Mouse (Mus musculus): ENCODE results near the gene Kbtbd13.
A peak's percentile ranks its signal among the peaks of the same experiment; 100 is the strongest.

Gene Kbtbd13

GRCm38 (mm10) chr9:65391613-65391964, at the start of gene Kbtbd13:
TSS of gene Kbtbd13 (minus strand) at chr9:65391652.
- no peak for ATAC-seq (ENCODE audit: low TSS enrichment)

GRCm38 (mm10) chr9:65435671-65436301, 44.3 kb upstream of the Kbtbd13 start, which contains the start of gene Mtfmt:
TSS of gene Mtfmt (plus strand) at chr9:65435782.
- ATAC-seq (ENCODE audit: low TSS enrichment) = peak; percentile 96

GRCm38 (mm10) chr9:65435211-65435610, 43.8 kb upstream of the Kbtbd13 start:
- no peak for ATAC-seq (ENCODE audit: low TSS enrichment)

GRCm38 (mm10) chr9:65434140-65434539, 42.7 kb upstream of the Kbtbd13 start:
- ATAC-seq (ENCODE audit: low TSS enrichment) = no peak

GRCm38 (mm10) chr9:65432236-65432635, 40.8 kb upstream of the Kbtbd13 start:
- ATAC-seq (ENCODE audit: low TSS enrichment) = peak; percentile 77

GRCm38 (mm10) chr9:65430921-65431320, 39.5 kb upstream of the Kbtbd13 start:
- no peak for ATAC-seq (ENCODE audit: low TSS enrichment)

- ATAC-seq (ENCODE audit: low TSS enrichment) = no peak
Observed at GRCm38 (mm10) chr9:65430401-65430800, 38.9 kb upstream of the Kbtbd13 start.

- ATAC-seq (ENCODE audit: low TSS enrichment) = no peak
Observed at GRCm38 (mm10) chr9:65428003-65428402, 36.6 kb upstream of the Kbtbd13 start.

- no peak for ATAC-seq (ENCODE audit: low TSS enrichment)
Observed at GRCm38 (mm10) chr9:65427511-65427910, 36.1 kb upstream of the Kbtbd13 start.

- ATAC-seq (ENCODE audit: low TSS enrichment) = no peak
Observed at GRCm38 (mm10) chr9:65424393-65424792, 32.9 kb upstream of the Kbtbd13 start.

- no peak for ATAC-seq (ENCODE audit: low TSS enrichment)
Observed at GRCm38 (mm10) chr9:65422760-65423501, 31.5 kb upstream of the Kbtbd13 start, which contains the start of gene Slc51b. TSS of gene Slc51b (minus strand) at chr9:65422955.

GRCm38 (mm10) chr9:65419633-65420032, 28.2 kb upstream of the Kbtbd13 start:
- no peak for ATAC-seq (ENCODE audit: low TSS enrichment)

- no peak; the same call in 1 of the 2 replicates for ATAC-seq (ENCODE audit: low TSS enrichment)
Observed at GRCm38 (mm10) chr9:65417738-65418137, 26.3 kb upstream of the Kbtbd13 start.

- peak; percentile 23; the same call in 1 of the 2 replicates for ATAC-seq (ENCODE audit: low TSS enrichment)
Observed at GRCm38 (mm10) chr9:65411326-65411725, 19.9 kb upstream of the Kbtbd13 start.

GRCm38 (mm10) chr9:65410378-65410777, 18.9 kb upstream of the Kbtbd13 start:
- ATAC-seq (ENCODE audit: low TSS enrichment) = no peak

- no peak for ATAC-seq (ENCODE audit: low TSS enrichment)
Observed at GRCm38 (mm10) chr9:65408871-65409295, 17.4 kb upstream of the Kbtbd13 start.

- no peak for ATAC-seq (ENCODE audit: low TSS enrichment)
Observed at GRCm38 (mm10) chr9:65407861-65408260, 16.4 kb upstream of the Kbtbd13 start.

- no peak for ATAC-seq (ENCODE audit: low TSS enrichment)
Observed at GRCm38 (mm10) chr9:65407327-65407726, 15.9 kb upstream of the Kbtbd13 start.

- ATAC-seq (ENCODE audit: low TSS enrichment) = peak; percentile 31; the same call in 1 of the 2 replicates
Observed at GRCm38 (mm10) chr9:65405184-65405449, 13.7 kb upstream of the Kbtbd13 start.

- peak; percentile 50; the same call in 1 of the 2 replicates for ATAC-seq (ENCODE audit: low TSS enrichment)
Observed at GRCm38 (mm10) chr9:65404331-65405183, 13.1 kb upstream of the Kbtbd13 start.

GRCm38 (mm10) chr9:65399934-65400333, 8.5 kb upstream of the Kbtbd13 start:
- ATAC-seq (ENCODE audit: low TSS enrichment) = no peak

- peak; percentile 81; the same call in 1 of the 2 replicates for ATAC-seq (ENCODE audit: low TSS enrichment)
Observed at GRCm38 (mm10) chr9:65398279-65398678, 6.8 kb upstream of the Kbtbd13 start, which contains the start of gene Rasl12. TSS of gene Rasl12 (plus strand) at chr9:65398506.

Data from frontal cortex, adult (tissue).